Mouse (Mus musculus) E14TG2a.4 (cell line): Measurements from ENCODE around the gene Add1.

ENCODE experiments used
- CTCF ChIP-seq: conservative IDR thresholded peaks from 2 replicates; pipeline ENCODE4 v1.5.1; 2014; ENCODE audit warnings: low read length
- NANOG ChIP-seq: IDR thresholded peaks from 2 replicates; pipeline ENCODE4 v1.6.1; 2014; ENCODE audit warnings: borderline replicate concordance, low read length, mixed read lengths
- POU5F1 ChIP-seq: IDR thresholded peaks from 2 replicates; pipeline ENCODE4 v1.6.1; 2014; ENCODE audit warnings: low read length, borderline replicate concordance

- no peak for TF ChIP-seq CTCF
- no peak for TF ChIP-seq POU5F1
- TF ChIP-seq NANOG = no peak
Measured at GRCm38 (mm10) chr5:34525663-34526476, 47.6 kb upstream of the Add1 start, which contains the start of gene Sh3bp2.
